Mouse (Mus musculus) limb, embryonic 11.5 days (tissue): ENCODE measurements around the gene Schip1. TPM values are rescaled to one million over a fixed set of nuclear protein-coding genes. Genes with fewer than 3 reads are reported as not detected.

Source experiments
- ATAC-seq: fragments of 200-750 bp; cut with Nextera tagmentation; 2 replicates; pipeline ENCODE4 v1.8.0; 2017; ENCODE audit warnings: low read depth; ENCODE audit not compliant: insufficient number of reproducible peaks, low FRiP score, low TSS enrichment
- DNase-seq: peaks from one replicate; pipeline ENCODE4 v3.0.0-alpha.2; 2015; ENCODE audit warnings: low spot score
- H3K27ac ChIP-seq: fragments of 300-500 bp; sonication (generic); replicated peaks from 2 replicates; pipeline ENCODE4 v1.5.1; 2014; ENCODE audit warnings: low read depth, mild to moderate bottlenecking, low read length
- H3K27me3 ChIP-seq: fragments of 300-500 bp; sonication (generic); 2 replicates; pipeline ENCODE4 v1.6.1; 2014; ENCODE audit warnings: mild to moderate bottlenecking, low read length, mixed read lengths; ENCODE audit not compliant: control insufficient read depth, insufficient read depth
- H3K36me3 ChIP-seq: fragments of 300-500 bp; sonication (generic); 2 replicates; pipeline ENCODE4 v1.6.1; 2014; ENCODE audit warnings: mild to moderate bottlenecking, low read length, moderate library complexity, mixed read lengths; ENCODE audit not compliant: control insufficient read depth, insufficient read depth
- H3K4me1 ChIP-seq: fragments of 300-500 bp; sonication (generic); 2 replicates; pipeline ENCODE4 v1.6.1; 2014; ENCODE audit warnings: low read length, mixed read lengths; ENCODE audit not compliant: control insufficient read depth, insufficient read depth
- H3K4me2 ChIP-seq: fragments of 300-500 bp; sonication (generic); 2 replicates; pipeline ENCODE4 v1.6.1; 2014; ENCODE audit warnings: low read depth, mild to moderate bottlenecking, moderate library complexity; ENCODE audit not compliant: severe bottlenecking
- H3K4me3 ChIP-seq: fragments of 300-500 bp; sonication (generic); 2 replicates; pipeline ENCODE4 v1.5.1; 2014; ENCODE audit warnings: low read depth, low read length
- H3K9ac ChIP-seq: fragments of 300-500 bp; sonication (generic); 2 replicates; pipeline ENCODE4 v1.6.1; 2014; ENCODE audit warnings: mild to moderate bottlenecking, low read length
- H3K9me3 ChIP-seq: fragments of 300-500 bp; sonication (generic); 2 replicates; pipeline ENCODE4 v1.6.1; 2016; ENCODE audit warnings: low read length; ENCODE audit not compliant: control insufficient read depth
- WGBS: fragments of 180-500 bp; shearing (Covaris S2); extraction: QIAGEN DNeasy Blood & Tissue Kit; methylation state at CpG from one replicate; pipeline ENCODE4 v1.1.7; 2014; 5-methylcytosine and 5-hydroxymethylcytosine counted together
- polyA plus RNA-seq: library from polyadenylated mRNA; unstranded; fragments of >200 nt; fragmentation: Nextera tagmentation; extraction: Ambion mirVana; gene quantifications from 2 replicates; pipeline ENCODE4 v1.2.1, GENCODE M21; 2014

Schip1 gene
- polyA plus RNA-seq, 1 experiment from 2014 or later, result 34.9 TPM

DNA sequence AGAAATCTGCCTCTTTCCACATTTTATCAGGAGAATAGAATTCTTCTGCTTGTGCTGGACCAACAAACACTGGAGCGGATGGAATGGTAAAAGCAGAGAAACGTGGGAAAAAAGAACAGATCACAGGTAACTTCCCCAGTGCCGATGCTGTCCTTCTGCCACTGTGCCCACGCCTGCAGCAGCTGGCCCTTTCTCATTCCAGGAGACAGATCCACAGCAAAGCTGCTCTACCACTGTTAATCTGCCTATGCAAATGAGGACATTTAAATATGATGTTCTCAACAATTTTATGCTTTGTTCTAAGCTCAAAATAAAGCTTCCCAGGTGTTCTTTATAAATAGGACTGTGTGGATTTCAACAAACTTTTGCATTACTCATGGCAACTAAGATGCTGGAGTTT lies 203.3 kb downstream of the Schip1 start:
- Histone ChIP-seq H3K4me3 (no peak overlapping the region), H3K27ac (no peak overlapping the region), H3K9me3 (no peaks in the 10 kb centered on the region), H3K4me1 (no peaks in the 10 kb centered on the region), H3K9ac (no peak overlapping the region), H3K27me3 (no peaks in the 10 kb centered on the region), H3K4me2 (no peak overlapping the region), H3K36me3 (no peaks in the 10 kb centered on the region)
- no peak for DNase-seq
- 89% methylated on average over 4 of the region's 4 CpGs for WGBS
- ATAC-seq, result no peak

DNA sequence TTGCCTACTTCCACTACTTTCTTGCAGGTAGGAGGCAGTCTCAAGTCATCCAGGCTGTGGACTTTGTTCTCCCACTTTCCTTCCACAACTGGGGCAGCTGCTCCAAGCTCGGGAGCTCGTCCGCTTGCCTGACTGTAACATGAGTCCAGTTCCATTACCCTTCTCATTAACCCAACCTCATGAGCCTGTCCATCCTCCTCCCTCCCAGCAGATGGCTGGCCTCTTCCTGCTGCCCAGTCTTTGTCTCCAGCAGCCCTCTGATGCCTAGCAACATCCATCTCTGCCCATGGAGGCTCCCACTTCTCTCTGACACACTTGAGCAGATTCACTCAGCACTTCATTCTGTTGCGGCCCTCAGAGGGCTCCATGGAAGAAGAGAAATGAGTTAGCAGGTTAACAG lies 204.6 kb downstream of the Schip1 start:
- no peaks in the 10 kb centered on the region for H3K9me3 ChIP-seq
- no peak overlapping the region for H3K9ac ChIP-seq
- no peaks in the 10 kb centered on the region for H3K4me1 ChIP-seq
- no peaks in the 10 kb centered on the region for H3K27me3 ChIP-seq
- no peak overlapping the region for H3K4me2 ChIP-seq
- H3K27ac ChIP-seq, result no peak overlapping the region
- 51% methylated on average over 4 of the region's 4 CpGs for WGBS
- no peaks in the 10 kb centered on the region for H3K36me3 ChIP-seq
- ATAC-seq (no peak), DNase-seq (no peak)
- H3K4me3 ChIP-seq, result no peak overlapping the region

DNA sequence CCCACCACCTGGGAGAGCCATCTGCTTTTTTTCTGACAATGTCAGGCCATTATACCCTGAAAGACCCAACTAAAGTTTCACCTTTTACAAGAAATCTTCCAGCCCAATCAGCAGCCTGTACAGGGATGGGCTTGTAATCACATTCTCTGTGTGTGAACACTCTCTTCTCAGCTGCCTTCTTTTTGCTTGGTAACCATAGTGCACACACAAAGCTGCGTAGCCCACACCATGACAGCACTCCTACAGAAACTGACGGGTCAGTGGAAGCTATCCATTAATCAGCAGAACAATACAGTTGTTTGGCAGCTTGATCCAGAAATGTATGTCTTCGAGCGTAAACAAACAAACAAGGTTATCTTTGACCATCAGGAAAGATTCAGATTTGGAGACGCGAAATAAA lies 205.6 kb downstream of the Schip1 start:
- Histone ChIP-seq H3K36me3 (no peaks in the 10 kb centered on the region), H3K9ac (no peak overlapping the region), H3K9me3 (no peaks in the 10 kb centered on the region), H3K4me1 (no peaks in the 10 kb centered on the region), H3K4me2 (no peak overlapping the region), H3K27ac (no peak overlapping the region), H3K4me3 (no peak overlapping the region), H3K27me3 (no peaks in the 10 kb centered on the region)
- DNase-seq (no peak), ATAC-seq (no peak)
- 89% methylated on average over 6 of the region's 6 CpGs for WGBS

DNA sequence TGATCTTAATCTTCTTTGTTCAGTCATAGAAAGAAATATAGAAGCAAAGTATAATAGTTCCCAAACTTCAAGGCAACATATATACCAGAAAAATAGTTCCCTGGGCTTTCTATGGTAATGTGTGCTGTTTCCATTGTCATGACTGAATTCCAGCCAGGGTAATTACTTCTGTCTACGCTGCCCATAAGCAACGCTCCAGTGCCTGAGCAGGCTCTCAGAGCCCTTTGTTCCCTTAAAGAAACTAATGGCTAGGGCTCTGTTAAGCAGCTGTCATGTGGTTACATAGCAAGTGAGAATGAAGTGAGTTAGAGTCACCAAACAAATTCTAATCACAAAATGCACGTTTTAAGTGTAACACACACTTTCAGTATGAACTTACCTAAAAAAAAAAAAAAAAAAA lies 206.9 kb downstream of the Schip1 start:
- Histone ChIP-seq H3K27me3 (no peaks in the 10 kb centered on the region), H3K4me2 (no peak overlapping the region), H3K9ac (no peak overlapping the region), H3K9me3 (no peaks in the 10 kb centered on the region), H3K4me1 (no peaks in the 10 kb centered on the region), H3K36me3 (no peaks in the 10 kb centered on the region), H3K27ac (no peak overlapping the region), H3K4me3 (no peak overlapping the region)
- no peak for ATAC-seq
- 50% methylated on average over 3 of the region's 3 CpGs for WGBS
- DNase-seq, result no peak

DNA sequence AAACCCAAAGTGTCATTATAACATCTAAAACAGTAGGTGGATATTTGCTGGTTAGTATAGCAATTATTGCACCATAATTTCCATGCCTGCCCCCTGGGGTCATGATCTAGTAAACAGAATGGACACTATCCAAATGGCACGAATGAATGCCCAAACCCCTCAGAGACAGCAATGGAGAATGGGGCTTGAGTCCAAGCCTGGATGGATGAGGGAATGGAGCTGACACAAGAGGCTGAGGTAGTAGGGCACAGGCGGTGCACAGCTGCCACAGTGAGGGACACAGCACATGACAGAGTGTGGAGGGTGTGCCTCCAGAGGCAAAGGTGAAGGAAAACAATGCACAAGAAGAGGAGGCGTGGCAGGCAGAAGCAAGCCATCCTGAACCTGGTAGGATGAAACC lies 207.3 kb downstream of the Schip1 start:
- Histone ChIP-seq H3K4me1 (no peaks in the 10 kb centered on the region), H3K27ac (no peak overlapping the region), H3K4me3 (no peak overlapping the region), H3K27me3 (no peaks in the 10 kb centered on the region), H3K4me2 (no peak overlapping the region), H3K36me3 (no peaks in the 10 kb centered on the region), H3K9me3 (no peaks in the 10 kb centered on the region), H3K9ac (no peak overlapping the region)
- DNase-seq, result no peak
- no peak for ATAC-seq
- WGBS, result 84% methylated on average over 3 of the region's 3 CpGs

DNA sequence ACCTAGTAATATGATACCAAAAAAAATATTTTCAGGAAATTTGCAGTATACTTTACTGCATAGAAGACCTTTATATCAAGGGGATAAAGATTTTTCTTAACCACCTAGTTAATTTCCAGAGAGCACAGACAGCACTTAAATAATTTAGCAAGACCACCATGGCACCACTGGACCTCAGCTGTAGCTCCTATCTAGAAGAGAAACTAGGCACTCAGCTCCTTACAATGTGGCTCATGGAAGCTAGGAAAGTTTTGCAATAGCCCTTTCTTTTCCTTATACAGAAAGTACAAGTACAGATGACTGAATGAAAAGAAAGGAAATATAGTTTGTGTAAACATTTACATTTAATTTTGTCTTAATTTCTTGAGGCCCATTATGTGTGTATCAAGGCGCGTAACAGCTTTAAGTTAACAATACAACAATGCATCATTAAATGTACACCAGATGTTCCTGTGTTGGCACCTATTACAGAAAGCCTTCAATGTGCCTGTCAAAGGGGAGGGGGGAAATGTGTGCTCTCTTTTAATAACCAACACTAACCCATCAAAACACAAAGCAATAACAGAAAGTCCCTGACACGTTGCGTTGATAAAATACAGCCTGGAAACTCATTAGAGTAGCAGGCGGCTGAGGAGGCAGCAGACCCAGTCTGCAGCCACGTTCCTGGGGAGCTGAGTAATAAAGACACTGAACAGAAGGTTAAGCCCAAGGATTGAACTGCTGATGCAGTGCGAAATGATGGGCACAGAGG lies 218.4 kb downstream of the Schip1 start:
- H3K9me3 ChIP-seq, result no peaks in the 10 kb centered on the region
- peaks cover 5% of the 10 kb centered on the region for H3K4me1 ChIP-seq
- no peaks in the 10 kb centered on the region for H3K27me3 ChIP-seq
- 0 out of 2 replicates have a peak overlapping the region, but pooled peaks have one; percentile 18 for H3K4me2 ChIP-seq
- no peak overlapping the region for H3K27ac ChIP-seq
- no peak overlapping the region for H3K4me3 ChIP-seq
- ATAC-seq (peak; percentile 60; the same call in 1 of the 2 replicates), DNase-seq (peak; percentile 50)
- no peak overlapping the region for H3K9ac ChIP-seq
- 12% methylated on average over 7 of the region's 7 CpGs for WGBS
- H3K36me3 ChIP-seq, result no peaks in the 10 kb centered on the region

DNA sequence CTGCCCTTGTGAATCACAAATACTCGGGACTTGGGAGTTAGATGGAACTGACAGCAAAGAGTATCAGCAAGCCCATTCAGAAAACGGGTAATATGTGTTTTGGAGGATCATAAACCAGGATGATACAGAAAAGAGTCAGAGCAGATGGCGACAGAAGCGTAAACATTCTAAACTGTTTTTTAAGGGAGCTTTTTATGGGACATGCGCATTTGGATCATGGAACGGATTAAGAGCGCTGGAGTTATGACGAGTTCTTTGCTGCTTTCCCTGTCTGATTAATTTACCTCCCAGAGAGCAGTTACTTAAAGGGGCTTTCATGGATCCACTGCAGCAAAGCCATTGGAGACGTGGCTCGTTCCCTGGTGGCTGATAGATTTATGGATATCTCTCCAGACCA lies 219.0 kb downstream of the Schip1 start:
- WGBS, result 21% methylated on average over 10 of the region's 10 CpGs
- ATAC-seq (no peak), DNase-seq (peak; percentile 25)
- no peaks in the 10 kb centered on the region for H3K36me3 ChIP-seq
- H3K4me3 ChIP-seq, result no peak overlapping the region
- peaks cover 5% of the 10 kb centered on the region for H3K4me1 ChIP-seq
- no peak overlapping the region for H3K9ac ChIP-seq
- H3K27ac ChIP-seq, result no peak overlapping the region
- H3K4me2 ChIP-seq, result 0 out of 2 replicates have a peak overlapping the region, but pooled peaks have one; percentile 18
- H3K27me3 ChIP-seq, result no peaks in the 10 kb centered on the region
- H3K9me3 ChIP-seq, result no peaks in the 10 kb centered on the region

DNA sequence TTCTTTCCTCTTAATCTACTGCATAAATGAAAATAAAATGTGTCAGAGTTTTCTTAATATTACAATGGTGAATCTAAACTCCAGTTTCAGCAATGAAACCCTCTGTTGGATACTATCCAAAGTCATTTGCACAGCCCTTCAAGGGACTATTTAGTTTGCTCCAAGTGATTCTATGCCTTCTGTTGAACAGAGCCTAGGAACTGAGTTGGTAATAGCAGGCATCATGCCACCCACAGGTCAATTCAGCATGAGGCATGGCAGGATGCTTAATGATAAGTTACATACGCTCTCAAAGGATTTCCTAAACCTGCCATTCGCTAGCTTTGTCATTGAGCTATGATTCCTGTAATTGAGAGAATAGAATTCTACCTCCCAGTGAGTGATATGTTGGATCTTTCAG lies 219.9 kb downstream of the Schip1 start:
- Histone ChIP-seq H3K4me2 (no peak overlapping the region), H3K27ac (no peak overlapping the region), H3K9ac (no peak overlapping the region), H3K36me3 (no peaks in the 10 kb centered on the region), H3K9me3 (no peaks in the 10 kb centered on the region), H3K4me1 (peaks cover 5% of the 10 kb centered on the region), H3K27me3 (no peaks in the 10 kb centered on the region), H3K4me3 (no peak overlapping the region)
- 67% methylated on average over 2 of the region's 2 CpGs for WGBS
- ATAC-seq (no peak), DNase-seq (no peak)

DNA sequence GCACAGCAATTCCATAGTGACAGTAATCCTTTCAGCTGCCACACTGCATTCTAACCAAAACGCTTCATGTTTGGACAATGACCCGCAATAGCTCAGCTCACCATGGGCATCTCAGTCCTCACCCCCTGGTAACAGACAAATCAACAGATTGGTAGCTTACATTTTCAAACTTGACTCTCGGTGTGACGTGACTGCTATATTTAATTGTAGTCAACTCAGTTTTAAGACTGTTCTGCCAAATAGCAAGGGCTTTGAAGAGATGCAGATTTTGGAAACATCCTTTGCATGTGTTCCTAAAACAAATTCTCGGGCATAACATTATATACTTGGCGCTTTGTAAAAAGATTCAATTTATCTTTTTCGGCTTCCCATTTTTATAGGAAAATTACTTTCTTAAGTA lies 232.2 kb downstream of the Schip1 start:
- Histone ChIP-seq H3K4me1 (no peaks in the 10 kb centered on the region), H3K9ac (no peak overlapping the region), H3K27me3 (no peaks in the 10 kb centered on the region), H3K4me3 (no peak overlapping the region), H3K27ac (no peak overlapping the region), H3K36me3 (no peaks in the 10 kb centered on the region), H3K9me3 (no peaks in the 10 kb centered on the region), H3K4me2 (no peak overlapping the region)
- 89% methylated on average over 7 of the region's 7 CpGs for WGBS
- DNase-seq (no peak), ATAC-seq (no peak)
